Mouse (Mus musculus): ENCODE measurements around the gene Anxa6.

The Anxa6 gene

DNA sequence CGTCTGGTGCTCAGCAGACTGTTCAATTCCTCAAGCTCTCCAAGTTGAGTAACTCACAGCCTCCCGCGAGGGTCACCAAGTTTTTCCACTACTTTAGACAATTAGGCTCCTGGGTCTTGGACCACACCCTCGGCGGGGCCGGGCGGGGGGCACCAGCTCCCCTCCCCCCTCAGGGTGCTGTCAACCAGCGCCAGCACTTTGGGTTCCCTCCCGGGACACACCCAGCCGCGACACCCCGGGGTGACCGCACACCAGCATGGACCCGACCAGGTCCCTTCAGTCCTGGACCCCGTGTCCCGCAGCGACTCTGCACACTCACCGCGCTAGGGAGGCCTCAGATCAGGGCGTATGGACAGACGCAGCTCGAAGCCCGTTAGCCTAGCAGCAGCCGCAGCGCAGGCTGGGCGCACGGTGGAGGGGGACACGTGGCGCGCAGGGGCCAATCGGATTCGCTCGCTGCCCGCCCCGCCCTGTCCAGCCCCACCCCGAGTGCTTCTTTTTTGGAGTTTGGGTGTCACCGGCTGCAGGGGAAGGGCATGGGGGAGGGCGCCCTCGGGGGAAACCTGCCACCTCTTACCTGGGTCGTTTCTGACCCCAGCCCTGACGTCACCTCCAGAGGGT, at the start of gene Anxa6:
TSS of gene Anxa6 (minus strand) at position 406 of the 621 bp plus-strand sequence.
- peak; percentile 16 for DNase-seq (ENCODE audit: low read depth, low spot score)

DNA sequence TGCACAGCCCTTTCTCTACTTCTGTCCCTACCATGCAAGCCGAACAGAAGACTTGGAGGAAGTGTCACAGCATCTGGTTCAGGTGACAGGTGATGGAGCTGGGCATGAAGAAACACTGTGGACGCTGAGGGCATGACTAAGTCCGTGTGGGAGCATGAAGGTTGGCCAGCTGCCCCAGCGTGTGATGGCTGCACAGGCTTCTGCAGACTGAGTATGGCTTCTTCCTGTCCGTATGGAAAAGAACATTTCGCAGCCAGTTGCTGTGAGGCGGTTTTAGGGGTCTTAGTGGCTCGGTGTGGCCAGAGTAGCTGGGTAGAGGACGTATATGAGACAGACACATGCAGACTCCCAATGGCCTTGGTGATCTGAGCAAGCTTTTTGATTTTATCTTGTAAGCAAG, 48.0 kb upstream of the Anxa6 start:
- DNase-seq (ENCODE audit: low read depth, low spot score), result no peak

DNA sequence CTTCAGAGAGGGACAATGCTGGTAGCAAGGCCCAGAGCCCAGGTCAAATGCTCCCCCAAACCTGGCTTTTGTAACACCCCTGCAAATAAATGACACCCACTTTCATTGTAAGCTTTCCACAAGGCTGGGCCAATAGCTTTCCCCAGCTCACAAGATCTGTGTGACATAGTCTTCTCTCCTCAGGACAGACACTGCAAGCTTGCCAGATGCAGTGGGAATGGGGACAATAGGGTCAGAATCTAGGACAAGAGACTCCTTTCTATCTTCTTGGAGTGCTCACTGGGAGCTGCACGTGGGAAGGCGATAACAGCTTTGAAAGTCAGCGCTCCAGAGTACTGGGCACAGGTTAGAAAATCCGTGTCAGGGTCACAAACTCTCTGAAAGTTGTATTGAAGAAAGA, 45.9 kb upstream of the Anxa6 start:
- no peak for DNase-seq (ENCODE audit: low read depth, low spot score)

DNA sequence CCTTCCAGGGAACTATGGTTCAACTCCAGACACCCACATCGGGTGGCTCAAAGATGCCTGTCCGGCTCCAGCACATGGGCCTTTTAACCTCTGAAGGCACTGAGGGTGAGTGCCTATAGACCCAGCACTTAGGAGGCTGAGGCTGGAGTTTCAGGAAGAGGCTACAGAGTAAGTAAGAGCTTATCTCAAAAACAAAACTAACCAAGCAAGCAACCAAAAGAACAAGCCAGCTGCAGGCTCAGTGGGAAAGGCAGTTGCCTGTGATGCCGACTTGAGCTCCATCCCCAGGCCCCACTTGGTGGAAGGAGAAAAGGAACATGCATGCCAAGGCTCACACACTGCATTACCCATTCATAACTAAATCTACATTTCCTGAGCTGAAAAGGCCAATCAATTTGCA, 45.3 kb upstream of the Anxa6 start:
- DNase-seq (ENCODE audit: low read depth, low spot score), result no peak

DNA sequence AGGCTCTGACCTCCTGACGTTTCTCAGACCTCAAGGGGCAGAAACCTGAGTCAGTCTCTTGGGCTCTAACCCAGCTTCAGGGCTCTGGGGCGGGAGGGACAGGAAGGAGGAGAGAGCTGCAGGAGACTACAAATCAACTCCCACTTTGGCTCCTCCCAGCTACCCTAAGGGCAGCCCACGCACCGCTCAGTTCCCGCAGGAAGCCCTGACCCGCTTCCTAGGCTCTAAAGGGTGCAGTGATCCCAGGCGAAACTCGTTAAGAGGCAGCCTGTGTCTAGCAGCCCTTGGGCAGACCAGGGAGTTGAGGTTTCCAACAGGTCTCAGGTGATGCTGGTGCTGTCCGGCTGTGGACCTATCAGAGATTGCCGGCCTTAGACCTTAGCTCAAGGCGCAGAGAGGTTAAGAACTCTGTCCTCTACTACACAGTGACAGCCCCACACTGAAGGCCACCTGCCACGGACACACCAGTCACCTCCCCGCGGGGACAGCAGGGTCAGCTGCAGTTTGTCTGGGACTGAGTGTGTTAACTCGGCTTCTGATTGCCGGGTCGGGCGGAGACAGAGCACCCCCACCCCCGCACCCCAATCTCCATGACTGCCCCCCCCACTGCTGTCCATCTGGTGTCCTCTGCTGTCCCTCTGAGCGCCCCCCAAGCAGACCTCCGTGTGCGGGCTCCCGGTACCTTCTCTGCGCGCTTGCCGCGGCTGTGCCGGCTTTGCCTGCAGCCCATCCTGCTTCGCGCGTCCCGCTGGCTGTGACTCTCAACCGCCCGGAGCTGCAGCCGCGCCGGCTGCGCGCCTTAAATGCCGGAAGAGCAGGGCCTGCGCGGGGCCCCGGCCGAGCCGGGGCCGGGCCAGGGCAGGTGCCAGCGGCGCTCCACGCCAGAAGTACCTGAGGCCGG, 44.3 kb upstream of the Anxa6 start, which contains the start of gene Ccdc69:
TSS of gene Ccdc69 (minus strand) at position 801 of the 901 bp plus-strand sequence.
- DNase-seq (ENCODE audit: low read depth, low spot score), result no peak

DNA sequence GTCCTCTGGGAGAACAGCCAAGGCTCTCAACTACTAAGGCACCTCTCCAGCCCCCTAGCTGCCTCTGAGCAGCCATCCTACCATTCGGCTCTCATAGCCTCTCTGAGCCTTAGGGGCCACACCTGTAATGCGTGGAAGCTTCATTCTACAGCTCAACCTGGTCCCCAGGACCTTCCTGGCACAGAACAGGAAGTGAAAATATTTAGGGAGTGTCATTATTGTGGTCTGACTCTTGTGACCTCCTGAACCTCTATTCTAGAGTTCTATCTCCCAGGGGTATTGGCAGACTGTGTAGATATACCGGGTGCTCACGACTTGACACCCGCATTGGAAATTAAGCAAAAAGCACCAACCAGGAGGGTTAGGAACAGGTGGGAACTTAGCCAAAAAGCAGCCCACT, 43.0 kb upstream of the Anxa6 start:
- no peak for DNase-seq (ENCODE audit: low read depth, low spot score)

DNA sequence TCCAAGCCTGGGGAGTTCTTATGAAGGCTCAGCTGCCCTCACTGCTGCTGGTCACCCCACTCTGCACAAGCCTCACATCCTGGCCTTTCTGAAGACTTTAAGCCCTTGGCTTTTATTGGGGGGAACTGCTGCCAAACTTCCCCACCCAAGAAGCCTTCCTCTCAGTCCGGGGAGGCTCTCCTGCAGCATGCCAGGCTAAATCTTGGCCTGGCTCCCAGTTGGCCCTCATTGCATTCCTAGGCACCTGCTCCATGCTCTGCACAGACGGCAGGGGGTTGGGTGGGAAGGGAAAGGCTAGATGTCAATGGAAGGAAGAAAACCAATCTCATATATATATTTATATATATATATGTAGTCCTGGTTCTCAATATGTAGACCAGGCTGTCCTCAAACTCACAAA, 42.4 kb upstream of the Anxa6 start:
- DNase-seq (ENCODE audit: low read depth, low spot score), result no peak

DNA sequence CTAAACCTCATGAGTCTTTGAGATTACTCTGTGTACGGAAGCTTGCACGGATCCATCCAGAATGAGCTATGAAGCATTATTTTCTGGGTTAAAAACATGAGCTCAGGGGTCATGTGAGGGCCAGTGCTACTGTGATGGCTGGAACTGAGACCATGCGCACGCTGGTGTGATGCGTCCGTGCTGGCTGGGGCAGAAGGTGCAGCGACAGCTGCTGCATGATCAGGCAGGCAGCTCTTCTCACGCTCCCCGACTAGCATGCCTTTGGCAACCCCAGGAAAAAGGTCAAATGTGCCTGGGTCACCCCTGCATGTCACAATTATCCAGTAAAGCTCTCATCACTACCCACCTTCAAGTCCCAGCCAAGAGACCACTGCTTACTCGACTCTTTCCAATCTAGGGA, 39.9 kb upstream of the Anxa6 start:
- no peak for DNase-seq (ENCODE audit: low read depth, low spot score)

DNA sequence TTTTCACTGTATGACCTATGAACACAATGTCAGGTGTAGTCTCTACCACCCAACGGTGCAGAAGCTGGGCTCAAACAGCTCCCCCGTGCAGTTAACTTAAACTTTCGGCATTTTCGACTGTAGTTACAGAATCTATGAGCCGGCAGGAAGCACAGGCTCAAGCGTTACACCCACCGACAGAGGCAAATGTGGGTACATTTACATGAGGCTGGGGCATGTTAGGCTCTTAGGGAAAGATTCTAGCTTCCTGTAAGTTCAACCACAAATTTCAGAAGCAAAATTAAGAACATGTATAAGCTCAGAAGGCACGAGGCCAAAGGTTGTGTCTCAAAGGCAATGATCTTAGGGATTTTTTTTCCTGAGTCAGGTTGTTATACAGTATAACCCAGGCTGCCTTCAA, 39.2 kb upstream of the Anxa6 start:
- DNase-seq (ENCODE audit: low read depth, low spot score), result no peak

DNA sequence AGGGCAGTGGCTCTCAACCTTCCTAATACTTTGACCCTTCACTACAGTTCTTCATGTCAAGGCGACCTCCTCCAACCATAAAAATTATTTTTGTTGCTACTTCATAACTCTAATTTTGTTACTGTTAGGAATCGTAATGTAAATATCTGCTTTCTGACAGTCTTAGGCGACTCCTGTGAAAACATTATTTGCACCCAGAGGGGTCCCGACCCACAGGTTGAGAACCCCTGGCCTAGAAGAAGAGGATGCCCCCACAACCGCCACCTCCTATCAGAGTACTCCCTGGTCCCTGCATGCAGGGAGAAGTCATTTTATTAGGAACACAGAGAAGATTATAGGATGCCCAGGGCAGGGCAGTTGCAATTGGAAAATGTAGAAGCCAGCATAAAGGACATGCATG, 38.1 kb upstream of the Anxa6 start:
- DNase-seq (ENCODE audit: low read depth, low spot score), result no peak

DNA sequence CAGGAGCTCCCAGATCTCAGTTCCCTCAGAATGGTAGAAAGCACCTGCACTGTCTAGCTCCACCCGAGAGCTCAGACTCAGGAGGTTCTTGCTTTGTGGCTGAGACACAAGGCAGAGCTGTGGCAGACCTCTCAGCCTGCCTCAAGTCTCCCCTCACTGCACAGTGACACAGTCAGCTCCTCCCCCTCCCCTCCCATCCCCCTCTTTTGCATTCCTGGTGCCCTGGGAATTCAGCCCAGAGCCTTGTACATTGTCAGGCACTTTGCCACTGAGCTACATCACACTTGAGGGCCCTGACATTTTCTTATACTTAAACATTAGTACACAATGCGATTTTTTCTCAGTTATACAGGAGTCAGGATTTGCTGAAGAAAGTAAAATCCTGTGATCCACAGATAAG, 35.8 kb upstream of the Anxa6 start:
- no peak for DNase-seq (ENCODE audit: low read depth, low spot score)

DNA sequence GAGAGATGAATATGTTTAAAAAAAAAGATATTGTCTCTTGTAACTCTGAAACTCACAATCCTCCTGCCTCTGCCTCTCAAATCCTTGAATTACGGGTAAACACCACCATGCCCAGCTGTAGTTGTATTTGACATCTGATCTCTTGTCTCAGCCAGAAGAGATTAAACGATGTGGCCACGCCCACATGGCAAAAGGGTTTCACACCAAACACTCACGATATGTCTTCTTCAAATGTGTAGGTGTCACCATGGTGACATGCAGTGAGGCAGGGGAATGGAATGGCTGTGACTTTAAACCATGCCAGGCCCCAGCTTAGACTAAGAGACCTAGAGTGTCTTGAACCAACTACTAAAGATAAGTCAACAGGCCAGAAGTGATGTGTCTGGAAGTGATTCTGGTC, 33.7 kb upstream of the Anxa6 start:
- DNase-seq (ENCODE audit: low read depth, low spot score), result no peak

DNA sequence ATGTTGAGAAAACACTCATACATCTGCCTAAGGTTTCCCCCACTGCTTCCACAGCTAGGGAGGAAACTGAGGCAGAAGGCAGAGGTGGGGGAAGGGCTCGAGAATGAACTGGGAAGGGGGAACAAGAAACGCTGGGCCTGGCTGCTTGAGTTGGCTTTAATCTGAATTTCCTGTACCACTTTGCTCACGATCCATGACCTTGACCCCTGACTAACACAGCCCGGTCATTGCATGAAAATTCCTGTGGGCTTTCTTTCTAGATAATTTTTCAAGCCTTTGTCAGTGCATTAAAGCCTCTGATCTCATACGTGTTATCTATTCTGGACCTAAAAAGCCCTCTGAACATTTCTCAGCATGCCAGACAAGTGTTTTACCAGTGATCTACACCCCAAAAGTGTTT, 29.6 kb upstream of the Anxa6 start:
- DNase-seq (ENCODE audit: low read depth, low spot score), result no peak

DNA sequence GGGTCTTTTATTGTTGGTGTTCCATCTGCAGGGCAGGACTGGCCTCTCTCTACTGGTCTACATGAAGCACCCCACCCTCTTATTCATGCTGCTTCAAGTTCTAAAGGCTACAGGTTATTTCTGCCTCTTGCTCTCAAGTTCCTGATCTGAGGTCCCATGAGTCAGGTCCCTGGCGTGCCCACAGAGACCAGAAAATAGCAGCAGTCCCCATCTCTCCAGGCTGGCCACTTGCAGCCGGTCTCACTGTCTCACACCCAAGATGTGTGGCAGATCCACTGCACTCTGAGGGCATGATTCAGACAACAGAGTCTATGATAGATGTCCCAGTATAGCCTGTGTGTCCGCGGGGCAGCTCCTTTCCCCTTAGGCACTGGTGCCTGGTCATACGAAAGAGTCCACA, 27.6 kb upstream of the Anxa6 start:
- DNase-seq (ENCODE audit: low read depth, low spot score), result no peak

DNA sequence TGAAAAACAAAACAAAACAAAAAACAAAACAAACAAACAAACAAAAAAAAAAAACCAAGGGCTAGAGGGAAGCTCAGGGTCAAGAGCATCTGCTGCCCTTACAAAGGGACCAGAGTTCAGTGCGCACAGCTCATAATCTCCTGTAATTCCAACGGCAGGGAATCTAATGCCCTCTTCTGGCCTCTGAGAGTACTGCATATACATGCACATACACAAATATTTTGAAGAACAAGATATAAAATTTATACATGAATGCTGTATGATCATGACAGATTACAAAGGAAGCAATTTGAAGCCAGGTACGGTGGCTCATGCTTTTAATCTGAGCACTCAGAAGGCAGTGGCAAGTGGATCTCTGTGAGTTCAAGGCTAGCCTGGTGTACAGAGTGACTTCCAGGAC, 24.3 kb upstream of the Anxa6 start:
- DNase-seq (ENCODE audit: low read depth, low spot score), result no peak

DNA sequence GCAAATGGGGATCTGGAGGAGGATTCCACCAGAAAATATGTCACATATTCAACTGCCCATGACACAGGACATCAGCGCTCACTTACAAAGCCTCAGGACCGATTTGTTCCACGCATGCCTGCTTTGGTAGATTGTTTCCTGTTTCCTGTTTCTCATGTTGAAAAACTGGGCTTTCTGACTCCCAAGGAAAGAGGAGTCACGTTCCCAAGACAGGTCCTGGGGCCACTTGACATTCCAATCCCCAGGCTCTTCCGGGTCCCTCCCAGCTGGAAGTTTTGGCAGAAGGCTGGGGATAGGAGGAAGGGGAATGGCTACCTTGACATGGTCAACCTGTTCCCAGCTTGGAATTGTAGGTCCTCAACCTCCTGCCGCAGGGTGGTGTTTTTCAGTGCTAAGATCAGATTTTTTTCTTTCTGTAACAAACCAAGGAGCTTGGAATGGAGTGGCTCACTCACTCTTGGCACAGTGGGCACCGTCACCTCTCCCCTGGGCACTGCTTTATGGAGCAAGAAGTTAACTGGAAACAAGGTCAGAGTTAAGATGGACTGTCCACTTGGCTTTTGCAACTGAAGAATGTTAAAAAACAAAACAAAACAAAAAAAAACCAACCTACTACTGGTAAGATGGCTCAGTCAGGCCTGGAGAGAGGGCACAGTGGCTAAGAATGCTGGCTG, 17.7 kb upstream of the Anxa6 start:
- no peak for DNase-seq (ENCODE audit: low read depth, low spot score)

DNA sequence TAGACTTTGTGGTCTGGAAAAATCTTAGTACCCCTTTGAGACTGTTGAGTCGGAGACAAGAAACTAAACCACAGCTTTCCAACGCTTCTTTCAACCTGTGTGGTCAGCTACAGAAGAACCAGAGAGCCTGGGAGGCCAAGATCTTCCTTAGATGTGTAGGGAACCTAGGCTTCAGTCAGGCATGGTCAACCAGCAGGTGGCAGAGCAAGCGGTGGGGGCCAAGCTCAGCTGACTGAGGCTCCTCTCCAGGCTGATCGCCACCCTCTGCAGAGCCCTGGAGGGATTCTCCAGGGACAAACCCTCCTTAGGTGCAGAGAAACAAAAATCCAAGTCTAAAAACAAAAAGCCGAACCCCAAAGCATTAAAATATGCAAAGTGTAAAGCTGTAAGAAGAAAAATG, 13.4 kb upstream of the Anxa6 start:
- DNase-seq (ENCODE audit: low read depth, low spot score), result no peak

DNA sequence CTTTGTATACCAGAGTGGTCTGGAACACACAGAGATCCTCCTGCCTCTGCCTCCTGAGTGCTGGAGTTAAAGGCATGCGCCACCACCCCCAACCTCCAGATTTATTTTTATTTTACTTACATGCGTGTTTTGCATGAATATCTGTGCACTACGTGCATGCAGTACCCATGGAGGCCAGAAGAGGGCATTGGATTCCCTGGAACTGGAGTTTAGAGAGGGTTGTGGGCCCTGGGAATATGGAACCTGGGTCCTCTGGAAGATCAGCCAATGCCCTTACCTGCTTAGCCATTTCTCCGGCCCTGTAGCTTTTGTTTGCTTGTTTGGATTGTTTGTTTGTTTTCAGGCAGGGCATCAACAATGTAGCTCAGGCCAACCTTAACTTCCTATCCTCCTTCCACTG, 8.1 kb upstream of the Anxa6 start:
- no peak for DNase-seq (ENCODE audit: low read depth, low spot score)

DNA sequence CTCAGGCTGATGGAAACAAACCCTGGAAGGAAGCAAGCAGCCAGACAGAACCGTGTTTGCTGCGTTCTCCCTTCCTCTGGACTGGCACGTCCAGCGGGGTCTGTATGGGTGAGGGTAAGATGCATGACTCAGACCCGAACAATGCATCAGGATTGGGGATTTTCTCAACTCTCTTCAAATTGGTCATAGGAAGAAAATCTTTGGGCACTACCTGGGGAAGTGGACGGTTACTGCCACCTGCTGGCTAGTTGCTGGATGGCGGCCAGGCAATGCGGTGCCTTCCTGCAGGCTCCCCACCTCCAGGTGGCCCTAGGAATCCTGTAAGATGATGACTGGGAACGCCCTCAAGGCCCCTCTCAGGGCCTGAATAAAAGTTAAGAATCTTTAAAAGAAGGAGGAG, 6.3 kb upstream of the Anxa6 start:
- DNase-seq (ENCODE audit: low read depth, low spot score), result no peak

DNA sequence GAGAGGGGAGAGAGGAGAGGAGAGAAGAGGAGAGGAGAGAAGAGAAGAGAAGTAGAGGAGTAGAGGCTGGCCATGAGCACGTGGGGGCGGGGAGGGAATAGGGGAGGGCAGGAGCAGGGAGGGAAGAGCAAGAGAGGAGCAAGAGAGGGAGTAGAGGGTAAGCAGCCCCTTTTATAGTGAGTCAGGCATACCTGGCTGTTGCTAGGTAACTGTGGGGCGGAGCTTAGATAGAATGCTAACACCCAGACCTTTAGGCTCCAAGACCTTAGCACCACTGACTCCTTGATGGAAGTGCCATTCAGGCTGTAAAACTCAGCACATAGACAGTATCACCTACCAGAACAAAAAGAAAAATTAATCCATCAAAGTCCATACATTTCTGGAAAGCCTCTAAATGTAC, 3.4 kb upstream of the Anxa6 start:
- no peak for DNase-seq (ENCODE audit: low read depth, low spot score)

DNA sequence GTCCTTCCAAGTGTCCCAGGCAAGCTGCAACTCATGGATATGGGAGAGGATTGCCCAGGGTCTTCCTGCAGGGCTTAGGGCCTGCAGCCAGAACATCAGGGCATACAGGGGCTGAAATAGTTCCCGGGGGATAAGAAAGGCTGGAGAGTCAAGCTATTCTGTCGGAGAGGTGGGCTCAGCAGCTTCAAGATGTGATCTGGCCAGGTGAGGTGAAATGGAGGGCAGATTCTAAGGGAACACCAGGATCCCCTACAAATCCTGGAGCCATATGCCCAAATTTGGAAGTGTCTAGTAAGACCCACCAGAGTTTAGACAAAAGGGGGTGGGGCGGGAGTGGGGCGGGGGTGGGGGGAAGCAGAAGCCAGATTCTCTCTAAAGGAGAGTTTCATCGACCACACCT, 959 bp downstream of the Anxa6 start:
- no peak for DNase-seq (ENCODE audit: low read depth, low spot score)

DNA sequence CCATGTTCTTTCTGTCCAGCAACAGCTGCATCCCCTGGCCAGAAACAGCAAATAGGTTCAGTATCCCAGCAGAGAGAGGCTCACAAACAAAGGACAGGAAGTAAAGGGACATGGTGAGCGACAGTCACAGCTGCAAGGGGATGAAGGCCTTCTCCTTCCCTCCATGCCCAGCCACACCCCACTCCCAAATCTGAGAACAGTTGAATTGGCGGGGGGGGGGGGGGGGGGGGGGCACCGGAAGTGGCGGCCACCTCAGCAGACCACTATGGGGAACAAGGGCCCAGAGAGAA, 1.3 kb downstream of the Anxa6 start:
- no peak for DNase-seq (ENCODE audit: low read depth, low spot score)

Measured in c-Kit-negative CD71-positive TER-119-positive erythroid progenitor cells, embryonic 14.5 days (primary cell).